Mouse (Mus musculus) cerebellum, adult 8-10 months (tissue): ENCODE results near the gene Ormdl3.
A peak's percentile ranks its signal among the peaks of the same experiment; 100 is the strongest.

Experiments used
- DNase-seq: peaks from one replicate; pipeline ENCODE4 v3.0.0; 2022

Gene Ormdl3

GRCm38 (mm10) chr11:98587684-98588546 lies 747 bp upstream of the Ormdl3 start:
- peak; percentile 42 for DNase-seq

DNA sequence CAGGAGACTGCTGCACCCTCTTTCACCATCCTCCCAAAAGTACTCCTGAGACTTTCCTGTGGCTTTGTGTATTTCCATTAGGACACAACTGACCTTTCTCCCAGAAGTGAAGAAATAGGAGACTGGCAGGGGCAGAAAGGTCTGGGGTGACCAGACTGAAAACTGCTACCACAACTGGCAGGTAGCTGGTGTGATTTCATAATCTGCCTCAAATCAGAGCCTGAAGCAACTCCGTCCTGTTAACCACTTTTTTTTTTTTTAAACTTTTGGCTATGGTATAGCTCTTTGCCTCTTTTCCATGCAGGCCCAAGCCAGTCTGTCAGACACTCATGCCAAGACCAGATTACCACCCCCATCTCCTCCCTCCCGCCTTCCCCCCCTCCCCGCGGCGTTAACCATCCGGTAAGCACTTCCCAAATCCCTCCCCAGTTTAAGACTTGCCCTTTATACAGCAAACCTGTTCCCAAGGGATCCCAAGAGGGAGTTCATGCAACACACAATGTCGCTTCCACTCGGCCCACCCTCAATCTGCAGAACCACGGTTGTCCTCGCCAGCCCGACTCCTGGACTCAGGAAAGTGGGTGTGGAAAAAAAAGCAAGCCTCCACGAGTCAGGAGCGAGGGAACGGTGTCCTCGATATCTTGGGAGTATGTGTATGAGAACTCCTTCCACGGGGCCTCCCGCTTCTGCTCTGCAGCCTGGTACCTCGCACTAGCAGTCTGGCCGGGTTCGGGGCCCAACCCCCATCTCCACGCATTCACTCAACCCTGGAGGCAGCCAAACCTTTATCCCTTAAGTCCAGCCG lies 879 bp downstream of the Ormdl3 start:
- no peak for DNase-seq

- no peak for DNase-seq
Observed at GRCm38 (mm10) chr11:98584629-98585177, 2.5 kb downstream of the Ormdl3 start.

DNA sequence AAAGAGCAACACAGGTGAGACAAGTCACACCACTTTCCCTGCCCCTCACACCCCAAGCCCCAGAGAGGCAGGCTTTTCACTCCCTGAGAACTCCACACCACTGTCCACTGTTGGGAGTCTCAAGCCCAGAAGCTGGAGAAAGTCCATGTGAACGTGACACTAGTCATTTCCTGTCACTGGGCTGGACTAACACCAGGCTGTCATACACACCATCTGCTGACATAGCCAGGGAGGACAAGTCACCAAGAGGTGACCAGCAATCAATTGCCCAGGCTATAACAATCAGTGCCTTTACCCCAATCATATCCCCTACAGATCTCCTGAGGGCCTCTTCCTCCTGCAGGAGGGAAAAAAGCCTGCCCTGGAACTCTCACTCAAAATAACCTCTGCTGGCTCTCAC lies 3.0 kb downstream of the Ormdl3 start:
- DNase-seq = no peak

GRCm38 (mm10) chr11:98583571-98583970 lies 3.6 kb downstream of the Ormdl3 start:
- no peak for DNase-seq

DNA sequence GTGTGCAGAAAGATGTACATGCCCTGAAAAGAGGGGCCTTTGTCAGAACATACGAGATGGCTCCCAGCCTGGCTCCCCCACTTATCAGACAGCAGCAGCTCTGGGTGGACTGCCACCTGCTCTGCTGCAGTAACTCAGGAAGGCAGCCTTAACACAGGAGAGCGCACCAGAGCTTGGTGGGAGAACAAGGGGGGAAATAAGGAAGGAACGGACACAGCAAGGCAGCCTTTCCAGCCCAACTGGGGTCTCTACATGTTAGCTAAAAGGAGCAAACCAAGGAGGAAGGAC lies 4.0 kb downstream of the Ormdl3 start:
- no peak for DNase-seq

DNA sequence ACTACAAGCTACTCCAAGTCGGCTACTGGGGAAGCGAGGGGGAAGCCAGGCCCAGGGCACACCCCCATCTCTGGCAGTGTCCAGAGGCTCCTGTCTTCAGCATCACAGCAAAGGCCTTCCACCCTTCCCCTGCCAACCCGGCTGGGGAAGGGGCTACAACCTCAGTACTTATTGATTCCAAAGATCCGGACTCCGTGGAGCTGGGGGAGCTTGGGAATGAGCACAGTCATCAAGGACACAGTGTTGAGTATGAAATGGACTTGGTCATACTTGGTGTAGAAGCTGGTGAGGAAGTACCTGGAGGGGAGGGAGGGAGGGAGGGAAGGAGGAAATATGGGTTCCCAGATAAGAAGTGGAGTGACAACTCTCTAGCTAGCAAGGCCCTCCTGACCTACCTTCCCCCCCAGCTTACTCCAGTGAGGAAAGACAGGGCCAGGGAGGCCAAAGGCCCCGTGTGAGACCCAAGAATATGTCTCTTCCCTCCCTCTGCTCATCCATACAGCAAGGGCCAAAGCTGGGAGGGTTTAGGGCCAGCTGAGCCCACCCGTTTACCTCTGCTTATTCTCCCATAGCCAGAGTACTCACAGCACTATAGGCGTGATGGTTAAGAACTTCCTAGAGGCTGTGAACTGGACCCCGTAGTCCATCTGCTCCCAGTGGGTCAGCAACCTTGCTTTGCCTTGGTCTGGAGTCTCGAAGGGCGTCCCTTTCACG lies 4.5 kb downstream of the Ormdl3 start:
- no peak for DNase-seq

GRCm38 (mm10) chr11:98582030-98582388 lies 5.2 kb downstream of the Ormdl3 start:
- DNase-seq = no peak

GRCm38 (mm10) chr11:98581286-98582029 lies 5.7 kb downstream of the Ormdl3 start:
- DNase-seq = no peak

- no peak for DNase-seq
Observed at GRCm38 (mm10) chr11:98580301-98581121, 6.7 kb downstream of the Ormdl3 start.

DNA sequence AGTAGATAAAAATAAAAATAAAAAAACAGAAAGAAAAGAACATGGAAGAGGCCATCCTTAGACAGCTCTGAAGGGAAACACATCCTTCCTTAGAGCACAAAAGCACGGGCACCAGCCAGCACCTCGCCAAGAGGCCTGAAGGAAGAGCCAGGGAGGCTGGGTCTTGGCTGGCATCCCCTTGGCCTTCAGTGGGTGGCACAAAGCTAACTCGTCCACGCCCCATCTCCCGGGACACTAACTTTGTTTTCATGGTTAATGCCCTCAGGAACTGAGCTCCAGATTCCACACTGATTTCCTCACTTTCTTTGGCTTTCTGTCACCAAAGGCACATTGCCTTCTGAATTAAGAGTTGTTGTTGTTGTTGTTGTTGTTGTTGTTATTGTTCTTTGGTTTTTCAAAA lies 9.4 kb downstream of the Ormdl3 start:
- DNase-seq = no peak

- no peak for DNase-seq
Observed at GRCm38 (mm10) chr11:98569461-98569860, 17.7 kb downstream of the Ormdl3 start.

DNA sequence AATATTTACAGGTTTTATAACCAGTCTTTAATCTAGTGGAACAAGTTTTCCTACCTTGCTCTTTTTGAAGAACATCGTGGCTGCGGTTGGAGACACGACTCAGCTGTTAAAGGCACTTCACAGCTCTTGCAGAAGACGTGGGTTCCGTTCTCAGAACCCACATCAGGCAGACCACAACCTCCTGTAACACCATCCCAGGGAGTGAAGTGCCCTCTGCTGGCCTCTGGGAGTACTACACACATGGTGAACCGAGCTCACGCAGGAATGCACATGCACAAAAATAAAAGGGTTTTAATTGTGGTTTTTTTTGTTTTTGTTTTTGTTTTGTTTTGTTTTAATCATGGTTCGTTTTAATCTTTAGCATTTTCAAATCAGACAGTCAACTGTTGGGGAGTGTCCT lies 18.8 kb downstream of the Ormdl3 start:
- DNase-seq = no peak

- no peak for DNase-seq
Observed at GRCm38 (mm10) chr11:98563921-98564414, 23.2 kb downstream of the Ormdl3 start.

DNA sequence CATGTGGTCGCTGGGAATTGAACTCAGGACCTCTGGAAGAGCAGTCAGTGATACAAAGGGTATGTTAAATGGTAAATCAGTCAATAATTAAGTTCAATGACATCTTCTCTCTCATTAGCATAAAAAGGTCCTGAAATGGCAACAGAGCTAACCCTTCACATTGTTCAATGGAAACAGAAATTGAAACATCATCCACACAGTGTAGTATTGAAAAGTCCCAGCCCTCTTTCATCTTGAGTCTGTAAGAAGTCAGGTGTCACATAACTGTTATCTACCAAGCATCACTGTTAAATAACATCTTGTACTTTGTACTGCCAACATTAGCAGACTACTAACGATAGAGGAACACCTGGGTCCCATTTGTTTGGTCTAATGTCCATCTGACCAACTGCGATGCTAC lies 24.1 kb downstream of the Ormdl3 start:
- DNase-seq = no peak

DNA sequence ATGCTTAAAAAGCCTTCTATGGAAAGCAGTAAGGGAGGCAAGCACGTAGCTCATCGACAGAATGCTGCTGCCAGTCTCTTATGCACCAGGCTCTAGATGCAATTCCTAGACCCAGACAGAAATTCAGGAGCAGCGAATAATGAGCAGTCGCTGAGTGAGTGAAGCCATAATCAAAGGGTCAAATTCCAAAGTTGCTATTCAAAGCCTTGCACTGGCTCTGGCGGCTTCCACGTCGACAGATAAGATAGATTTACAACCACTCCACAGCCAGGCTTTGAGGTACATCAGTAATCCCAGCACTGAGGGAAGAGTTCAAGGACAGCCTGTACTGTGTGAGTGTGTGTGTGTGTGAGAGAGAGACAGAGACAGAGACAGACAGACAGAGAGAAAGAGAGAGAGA lies 26.2 kb downstream of the Ormdl3 start:
- no peak for DNase-seq

DNA sequence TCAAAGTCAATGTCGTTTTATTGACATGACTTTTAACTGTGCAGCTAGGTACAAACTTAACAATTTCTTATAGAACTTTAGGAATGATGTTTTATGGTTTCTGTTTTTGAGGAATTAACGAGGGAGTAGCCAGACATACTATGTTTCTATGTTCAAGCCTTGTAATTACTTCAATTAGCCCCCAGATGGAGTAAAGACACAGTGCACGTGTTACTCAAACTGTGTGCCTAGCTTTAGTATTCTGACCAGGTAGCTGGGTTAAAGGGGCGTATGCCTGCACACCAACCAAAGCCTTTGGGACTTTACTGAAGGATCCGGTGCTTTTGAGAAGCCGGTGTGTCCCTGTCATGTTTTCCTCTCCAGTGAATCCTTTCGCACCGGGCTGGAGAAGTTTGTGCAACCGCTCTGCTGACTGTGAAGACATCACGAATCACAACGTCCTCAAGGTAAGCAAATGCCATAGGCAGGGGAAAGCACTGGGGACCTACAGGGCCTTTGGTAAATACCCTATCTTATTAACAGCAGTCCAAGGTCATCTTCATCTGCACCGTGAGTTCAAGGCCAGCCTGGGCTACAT lies 32.0 kb downstream of the Ormdl3 start:
- DNase-seq = no peak

DNA sequence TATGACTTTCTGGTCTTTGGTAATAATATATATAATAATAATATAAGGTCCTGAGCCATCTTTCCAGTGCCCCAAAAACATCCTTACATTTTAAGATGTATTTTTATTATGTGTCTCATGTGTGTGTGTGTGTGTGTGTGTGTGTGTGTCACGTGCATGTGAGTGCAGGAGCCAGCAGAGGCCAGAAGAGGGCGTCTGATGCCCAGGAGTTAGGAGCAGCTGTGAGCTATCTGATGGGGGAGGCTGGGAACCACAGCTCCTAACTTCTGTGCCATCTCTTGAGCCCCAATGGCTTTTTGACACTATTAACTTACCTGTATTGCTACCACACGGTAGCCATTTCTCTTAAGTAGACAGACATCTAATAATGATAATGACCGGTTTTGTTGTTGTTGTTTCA lies 33.2 kb downstream of the Ormdl3 start:
- no peak for DNase-seq

DNA sequence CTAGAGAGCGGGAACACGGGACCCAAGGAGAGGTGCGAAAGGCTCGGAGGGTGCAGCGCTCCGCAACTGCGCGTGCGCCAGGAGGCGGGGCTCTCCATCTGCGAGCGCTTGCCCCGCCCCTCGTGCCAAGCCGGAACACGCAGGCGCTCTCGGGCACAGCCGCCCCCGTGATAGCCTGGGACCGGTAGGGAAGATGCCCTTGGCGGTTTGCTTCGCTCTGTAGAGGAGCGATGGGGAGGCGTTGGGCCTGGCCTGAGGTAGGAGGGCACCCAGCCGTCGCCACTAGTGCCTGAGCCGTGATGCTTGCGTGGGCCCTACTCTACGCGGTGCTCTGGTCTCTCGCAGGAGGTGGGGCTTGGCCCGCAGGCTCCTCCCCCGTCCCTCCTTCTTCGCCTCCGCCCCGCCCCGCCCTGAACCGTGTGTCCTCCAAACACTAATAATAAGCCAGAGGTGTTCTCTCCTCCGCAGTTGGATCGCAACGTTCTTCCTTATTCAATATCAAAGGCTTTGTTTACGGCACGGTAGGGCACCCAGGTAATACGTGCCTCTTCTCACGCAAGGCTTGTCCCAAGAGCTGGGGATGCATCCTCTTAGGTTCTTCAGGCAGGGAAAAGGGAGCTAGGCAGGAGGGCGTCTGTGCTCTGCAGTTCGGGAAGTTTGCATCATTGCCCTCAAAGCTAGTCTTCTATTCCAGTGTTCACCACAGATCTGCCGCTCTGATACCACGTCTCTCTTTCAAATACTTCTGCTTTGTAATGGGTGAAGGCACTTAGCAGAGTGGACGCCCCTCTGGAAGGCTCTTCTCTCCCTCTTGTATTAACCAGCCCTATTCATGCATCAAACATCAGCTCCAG lies 36.0 kb downstream of the Ormdl3 start, which contains the start of gene Zpbp2:
Gene Zpbp2, plus strand, starts transcription at position 123 of the 854 bp plus-strand sequence.
- DNase-seq = peak; percentile 92

DNA sequence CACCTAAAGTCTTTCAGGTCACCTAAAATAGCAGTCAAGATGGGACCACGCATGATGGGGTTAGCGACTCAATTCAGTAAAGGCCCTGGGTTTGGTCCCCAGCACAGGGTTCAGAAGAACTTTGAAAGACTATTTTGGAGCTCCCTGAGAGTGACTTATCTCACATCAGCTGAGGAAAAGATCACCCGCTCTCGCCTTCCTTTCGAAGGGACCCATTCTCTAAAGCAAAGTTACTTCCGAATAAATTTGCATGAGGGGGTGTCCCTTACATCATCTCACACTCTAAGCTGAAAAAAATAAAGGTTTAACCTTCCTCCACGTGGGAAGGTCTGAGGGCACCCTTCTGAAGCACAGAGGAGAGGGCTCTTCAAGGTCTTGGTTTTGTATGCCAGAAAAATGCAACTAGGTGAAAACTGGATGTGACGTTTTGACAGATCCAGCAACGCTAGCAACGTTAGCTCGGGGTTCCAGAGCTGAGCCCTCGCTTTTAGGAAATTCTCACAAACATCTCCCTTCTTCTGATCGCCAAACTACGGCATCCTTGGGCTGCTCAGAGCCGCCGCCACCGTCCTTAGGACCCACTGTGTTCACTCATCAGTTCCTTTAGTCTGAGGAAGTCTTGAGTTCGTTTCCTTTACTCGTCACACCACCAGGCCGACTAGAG lies 36.7 kb downstream of the Ormdl3 start:
- no peak for DNase-seq
